Mouse (Mus musculus) forebrain, postnatal 0 days (tissue): ENCODE results near the gene Ntng1. TPM values are rescaled to one million over a fixed set of nuclear protein-coding genes. Genes with fewer than 3 reads are reported as not detected.

Experiments used
- ATAC-seq: fragments of 200-750 bp; cut with Nextera tagmentation; 2 replicates; pipeline ENCODE4 v1.8.0; 2017; ENCODE audit warnings: mild to moderate bottlenecking, moderate library complexity
- DNase-seq: peaks from one replicate; pipeline ENCODE4 v3.0.0-alpha.2; 2015
- H3K27ac ChIP-seq: fragments of 300-500 bp; sonication (generic); 2 replicates; pipeline ENCODE4 v1.5.1; 2014; ENCODE audit warnings: low read depth, mild to moderate bottlenecking, antibody characterized with exemption, low read length, moderate library complexity, mixed read lengths
- H3K27me3 ChIP-seq: fragments of 300-500 bp; sonication (generic); 2 replicates; pipeline ENCODE4 v1.6.1; 2014; ENCODE audit warnings: mild to moderate bottlenecking, low read length, mixed read lengths; ENCODE audit not compliant: insufficient read depth
- H3K36me3 ChIP-seq: fragments of 300-500 bp; sonication (generic); 2 replicates; pipeline ENCODE4 v1.6.1; 2014; ENCODE audit warnings: mild to moderate bottlenecking, moderate library complexity; ENCODE audit not compliant: insufficient read depth
- H3K4me1 ChIP-seq: fragments of 300-500 bp; sonication (generic); 2 replicates; pipeline ENCODE4 v1.6.1; 2014; ENCODE audit warnings: antibody characterized with exemption; ENCODE audit not compliant: insufficient read depth
- H3K4me2 ChIP-seq: fragments of 300-500 bp; sonication (generic); 2 replicates; pipeline ENCODE4 v1.6.1; 2014; ENCODE audit warnings: low read depth, mild to moderate bottlenecking, moderate library complexity
- H3K4me3 ChIP-seq: fragments of 300-500 bp; sonication (generic); 2 replicates; pipeline ENCODE4 v1.5.1; 2014; ENCODE audit warnings: low read depth, low read length, mixed read lengths
- H3K9ac ChIP-seq: fragments of 300-500 bp; sonication (generic); 2 replicates; pipeline ENCODE4 v1.6.1; 2014; ENCODE audit warnings: mild to moderate bottlenecking
- H3K9me3 ChIP-seq: fragments of 300-500 bp; sonication (generic); 2 replicates; pipeline ENCODE4 v1.6.1; 2016; ENCODE audit warnings: low read length
- CTCF ChIP-seq: sonication (generic); IDR thresholded peaks from 2 replicates; pipeline ENCODE4 v1.5.1; 2016; ENCODE audit warnings: antibody characterized with exemption, control low read depth, low read depth
- WGBS: fragments of 180-500 bp; shearing (Covaris S2); extraction: QIAGEN DNeasy Blood & Tissue Kit; methylation state at CpG from one replicate; pipeline ENCODE4 v1.1.7; 2014; 5-methylcytosine and 5-hydroxymethylcytosine counted together
- polyA plus RNA-seq: library from polyadenylated mRNA; unstranded; fragments of >200 nt; fragmentation: Nextera tagmentation; extraction: Ambion mirVana; gene quantifications from 2 replicates; pipeline ENCODE4 v1.2.1, GENCODE M21; 2015
- total RNA-seq: library from RNA; depleted of rRNA; stranded (reverse); fragments of >200 nt; gene quantifications from 2 replicates; pipeline ENCODE4 v1.2.3, GENCODE M21; 2014

The Ntng1 gene
- total and polyA plus RNA-seq, 2 experiments from 2014 or later = 32.9 to 34.5 TPM

- no peaks in the 10 kb centered on the region for H3K36me3 ChIP-seq
- H3K27me3 ChIP-seq = no peaks in the 10 kb centered on the region
- H3K27ac ChIP-seq = no peak overlapping the region
- no peak overlapping the region for H3K4me3 ChIP-seq
- H3K4me1 ChIP-seq = no peaks in the 10 kb centered on the region
- H3K4me2 ChIP-seq = no peak overlapping the region
- no peak overlapping the region for H3K9ac ChIP-seq
- H3K9me3 ChIP-seq = no peaks in the 10 kb centered on the region
- TF ChIP-seq CTCF = no peak
- DNase-seq (no peak), ATAC-seq (no peak)
- 93% methylated on average over 2 of the region's 2 CpGs for WGBS
These were observed 320.9 kb downstream of the Ntng1 start for GRCm38 (mm10) chr3:109822803-109823474.

- no peak for ATAC-seq
- 81% methylated on average over 2 of the region's 2 CpGs for WGBS
- Histone ChIP-seq H3K36me3 (no peaks in the 10 kb centered on the region), H3K4me1 (no peaks in the 10 kb centered on the region), H3K4me3 (no peak overlapping the region), H3K9me3 (no peaks in the 10 kb centered on the region), H3K4me2 (no peak overlapping the region), H3K9ac (no peak overlapping the region), H3K27ac (no peak overlapping the region), H3K27me3 (no peaks in the 10 kb centered on the region)
- no peak for DNase-seq
- no peak for TF ChIP-seq CTCF
These were observed 324.8 kb downstream of the Ntng1 start for GRCm38 (mm10) chr3:109818821-109819685.

GRCm38 (mm10) chr3:109809065-109809464 lies 334.7 kb downstream of the Ntng1 start:
- Histone ChIP-seq H3K9me3 (no peaks in the 10 kb centered on the region), H3K36me3 (no peaks in the 10 kb centered on the region), H3K4me2 (no peak overlapping the region), H3K4me3 (no peak overlapping the region), H3K27me3 (no peaks in the 10 kb centered on the region), H3K27ac (no peak overlapping the region), H3K9ac (no peak overlapping the region), H3K4me1 (no peaks in the 10 kb centered on the region)
- no peak for ATAC-seq
- DNase-seq = no peak
- TF ChIP-seq CTCF = no peak
- 80% methylated on average over 1 of the region's 1 CpGs for WGBS

- no peak overlapping the region for H3K27ac ChIP-seq
- no peak; the same call in 1 of the 2 replicates for ATAC-seq
- WGBS = 66% methylated on average over 6 of the region's 6 CpGs
- H3K36me3 ChIP-seq = no peaks in the 10 kb centered on the region
- no peaks in the 10 kb centered on the region for H3K4me1 ChIP-seq
- no peak overlapping the region for H3K4me2 ChIP-seq
- no peaks in the 10 kb centered on the region for H3K9me3 ChIP-seq
- no peak for DNase-seq
- H3K4me3 ChIP-seq = no peak overlapping the region
- H3K9ac ChIP-seq = no peak overlapping the region
- no peak for TF ChIP-seq CTCF
- no peaks in the 10 kb centered on the region for H3K27me3 ChIP-seq
These were observed 336.4 kb downstream of the Ntng1 start for GRCm38 (mm10) chr3:109807211-109807934.

GRCm38 (mm10) chr3:109804145-109804544 lies 339.7 kb downstream of the Ntng1 start:
- no peak for DNase-seq
- H3K4me3 ChIP-seq = no peak overlapping the region
- no peaks in the 10 kb centered on the region for H3K9me3 ChIP-seq
- no peaks in the 10 kb centered on the region for H3K4me1 ChIP-seq
- H3K9ac ChIP-seq = no peak overlapping the region
- WGBS = 63% methylated on average over 2 of the region's 2 CpGs
- no peaks in the 10 kb centered on the region for H3K36me3 ChIP-seq
- TF ChIP-seq CTCF = no peak
- no peaks in the 10 kb centered on the region for H3K27me3 ChIP-seq
- no peak overlapping the region for H3K27ac ChIP-seq
- ATAC-seq = no peak
- no peak overlapping the region for H3K4me2 ChIP-seq

- no peaks in the 10 kb centered on the region for H3K4me1 ChIP-seq
- no peak for TF ChIP-seq CTCF
- no peak for DNase-seq
- WGBS = 67% methylated on average over 3 of the region's 3 CpGs
- no peak overlapping the region for H3K4me2 ChIP-seq
- no peaks in the 10 kb centered on the region for H3K36me3 ChIP-seq
- no peak for ATAC-seq
- no peak overlapping the region for H3K4me3 ChIP-seq
- no peaks in the 10 kb centered on the region for H3K9me3 ChIP-seq
- H3K9ac ChIP-seq = no peak overlapping the region
- no peaks in the 10 kb centered on the region for H3K27me3 ChIP-seq
- H3K27ac ChIP-seq = no peak overlapping the region
These were observed 340.2 kb downstream of the Ntng1 start for GRCm38 (mm10) chr3:109803616-109804015.

GRCm38 (mm10) chr3:109797354-109797753 lies 346.5 kb downstream of the Ntng1 start:
- no peak for TF ChIP-seq CTCF
- Histone ChIP-seq H3K27ac (no peak overlapping the region), H3K9ac (no peak overlapping the region), H3K4me2 (no peak overlapping the region), H3K4me3 (no peak overlapping the region), H3K36me3 (no peaks in the 10 kb centered on the region), H3K27me3 (no peaks in the 10 kb centered on the region), H3K4me1 (no peaks in the 10 kb centered on the region), H3K9me3 (no peaks in the 10 kb centered on the region)
- DNase-seq (no peak), ATAC-seq (no peak)
- WGBS = 52% methylated on average over 11 of the region's 11 CpGs
